Mouse (Mus musculus) heart, embryonic 10.5 days (tissue): ENCODE results near the gene Angptl3. TPM values are rescaled to one million over a fixed set of nuclear protein-coding genes. Genes with fewer than 3 reads are reported as not detected.

Experiments
- DNase-seq: peaks from one replicate; pipeline ENCODE4 v3.0.0-alpha.2; 2017; ENCODE audit warnings: low spot score
- H3K27ac ChIP-seq: fragments of 300-500 bp; sonication (generic); 2 replicates; pipeline ENCODE4 v1.5.1; 2016; ENCODE audit warnings: mild to moderate bottlenecking
- H3K27me3 ChIP-seq: fragments of 300-500 bp; sonication (generic); 2 replicates; pipeline ENCODE4 v1.6.1; 2016; ENCODE audit warnings: mild to moderate bottlenecking; ENCODE audit not compliant: poor library complexity, insufficient read depth, severe bottlenecking
- H3K36me3 ChIP-seq: fragments of 300-500 bp; sonication (generic); 2 replicates; pipeline ENCODE4 v1.6.1; 2016; ENCODE audit warnings: mild to moderate bottlenecking, moderate library complexity
- H3K4me1 ChIP-seq: fragments of 300-500 bp; sonication (generic); 2 replicates; pipeline ENCODE4 v1.6.1; 2016; ENCODE audit warnings: mild to moderate bottlenecking
- H3K4me3 ChIP-seq: fragments of 300-500 bp; sonication (generic); 2 replicates; pipeline ENCODE4 v1.5.1; 2016; ENCODE audit warnings: mild to moderate bottlenecking, moderate library complexity
- H3K9me3 ChIP-seq: fragments of 300-500 bp; sonication (generic); 2 replicates; pipeline ENCODE4 v1.6.1; 2016; ENCODE audit warnings: mild to moderate bottlenecking, moderate library complexity
- WGBS: fragments of 180-500 bp; shearing (Covaris S2); methylation state at CpG from one replicate; pipeline ENCODE4 v1.1.7; 2016; 5-methylcytosine and 5-hydroxymethylcytosine counted together
- polyA plus RNA-seq: library from polyadenylated mRNA; unstranded; fragments of >200 nt; fragmentation: Nextera tagmentation; extraction: Ambion mirVana; gene quantifications from 2 replicates; pipeline ENCODE4 v1.2.1, GENCODE M21; 2016

The Angptl3 gene
- polyA plus RNA-seq, 1 experiment from 2014 or later, result 1.9 TPM

DNA sequence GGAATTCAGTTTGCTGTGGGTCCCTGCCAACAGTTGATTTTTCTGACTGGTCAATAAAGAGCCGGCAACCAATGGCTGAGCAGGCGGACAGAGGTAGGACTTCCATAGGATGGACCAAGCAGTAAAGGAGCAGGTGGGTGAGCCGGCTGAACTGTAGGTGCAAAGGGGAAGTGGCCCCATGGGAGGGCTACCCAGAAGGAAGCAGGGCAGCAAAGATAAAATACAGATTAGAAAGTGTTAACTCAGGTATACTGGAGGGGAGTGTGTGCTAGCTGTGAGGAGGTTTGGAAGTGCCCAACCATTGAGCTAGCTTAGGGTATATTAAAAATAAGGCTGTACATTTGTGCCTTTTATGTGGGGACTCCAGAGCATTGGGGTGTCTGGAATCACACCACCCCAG, 47.3 kb downstream of the Angptl3 start:
- Histone ChIP-seq H3K36me3 (peaks cover 48% of the 10 kb centered on the region), H3K4me1 (no peaks in the 10 kb centered on the region), H3K27me3 (no peaks in the 10 kb centered on the region), H3K9me3 (no peaks in the 10 kb centered on the region), H3K4me3 (no peak overlapping the region), H3K27ac (no peak overlapping the region)
- no peak for DNase-seq
- WGBS, result 83% methylated on average over 3 of the region's 3 CpGs

DNA sequence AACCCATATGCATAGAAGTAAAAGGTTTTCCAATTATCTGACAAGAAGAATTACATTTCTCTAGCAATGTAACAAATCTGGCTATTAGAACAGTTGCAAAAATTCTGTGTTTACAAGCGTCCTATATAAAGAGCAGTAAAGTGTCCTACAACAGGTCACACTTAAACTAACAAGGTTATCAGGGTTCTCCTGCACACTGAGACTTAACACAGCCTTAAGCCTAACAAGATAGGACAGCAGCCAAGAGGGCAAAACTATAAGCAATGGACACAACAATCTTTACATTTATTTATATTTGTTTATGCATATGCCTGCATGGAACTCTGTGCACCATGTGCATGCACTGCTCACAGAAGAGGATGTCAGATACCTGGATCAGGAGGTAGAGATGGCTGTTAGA, 50.4 kb downstream of the Angptl3 start:
- peaks cover 33% of the 10 kb centered on the region for H3K36me3 ChIP-seq
- H3K9me3 ChIP-seq, result no peaks in the 10 kb centered on the region
- H3K4me1 ChIP-seq, result no peaks in the 10 kb centered on the region
- whole genome bisulfite sequencing, result 68% methylated on average over 1 of the region's 1 CpGs
- no peaks in the 10 kb centered on the region for H3K27me3 ChIP-seq
- no peak overlapping the region for H3K4me3 ChIP-seq
- DNase-seq, result no peak
- H3K27ac ChIP-seq, result no peak overlapping the region

DNA sequence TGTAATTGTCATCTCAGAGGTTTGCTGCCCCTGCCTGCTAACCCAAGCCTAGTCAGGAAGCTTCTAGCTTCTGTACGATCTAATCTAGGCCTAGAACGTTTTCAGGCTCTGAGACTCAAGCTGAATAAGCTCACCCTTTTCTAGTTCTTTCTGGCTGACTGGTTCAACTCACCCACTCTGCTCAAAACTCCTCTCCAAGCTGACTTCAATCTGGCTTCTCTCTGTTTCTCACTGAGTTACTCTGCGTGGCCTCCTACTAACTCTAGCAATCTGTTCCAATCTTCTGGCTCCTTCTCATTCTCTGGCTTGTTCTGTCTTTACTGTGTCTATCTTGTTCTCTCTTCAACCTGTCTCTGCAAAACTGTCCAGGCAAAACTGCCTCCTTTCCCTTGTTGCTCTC, 53.1 kb downstream of the Angptl3 start:
- Histone ChIP-seq H3K27ac (no peak overlapping the region), H3K27me3 (no peaks in the 10 kb centered on the region), H3K4me3 (no peak overlapping the region), H3K4me1 (no peaks in the 10 kb centered on the region), H3K36me3 (peaks cover 32% of the 10 kb centered on the region), H3K9me3 (no peaks in the 10 kb centered on the region)
- 79% methylated on average over 3 of the region's 3 CpGs for WGBS
- DNase-seq, result no peak

DNA sequence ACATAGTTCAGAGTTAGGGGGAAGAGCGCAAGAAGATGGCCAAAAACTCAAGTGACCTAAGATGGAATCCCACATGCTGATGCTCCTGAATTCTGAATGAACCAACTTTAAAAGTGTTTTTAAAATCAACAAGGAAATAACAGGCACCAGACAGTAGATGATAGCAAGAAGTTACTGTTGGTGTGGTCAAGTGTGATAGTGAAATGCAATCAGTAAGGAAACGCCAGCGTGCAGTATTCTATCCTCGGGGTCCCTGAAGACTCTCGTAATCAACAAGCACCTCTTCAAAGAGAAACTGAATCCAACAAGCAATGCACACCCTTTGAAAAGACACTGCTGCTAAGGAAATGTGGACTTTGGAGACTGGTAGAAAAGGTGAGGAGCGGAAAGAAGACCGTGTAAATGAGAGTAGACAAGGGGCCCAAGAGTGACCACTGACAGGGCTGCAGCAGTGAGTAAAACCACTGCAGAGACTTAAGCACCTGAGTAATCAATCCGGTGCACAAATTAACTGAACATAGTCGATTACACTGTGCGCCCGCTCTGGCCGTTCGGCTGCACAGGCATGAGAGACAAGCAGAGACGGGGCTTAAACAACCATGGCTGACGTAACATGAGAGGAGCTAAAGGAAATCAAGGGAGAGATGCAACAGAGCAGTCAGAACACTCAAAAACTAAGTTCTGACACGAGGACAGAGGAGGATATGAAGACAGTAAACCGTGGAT, 57.2 kb downstream of the Angptl3 start:
- Histone ChIP-seq H3K9me3 (no peaks in the 10 kb centered on the region), H3K27me3 (no peaks in the 10 kb centered on the region), H3K4me1 (no peaks in the 10 kb centered on the region), H3K4me3 (no peak overlapping the region), H3K27ac (no peak overlapping the region), H3K36me3 (peaks cover 30% of the 10 kb centered on the region)
- DNase-seq, result no peak
- 83% methylated on average over 17 of the region's 17 CpGs for WGBS

DNA sequence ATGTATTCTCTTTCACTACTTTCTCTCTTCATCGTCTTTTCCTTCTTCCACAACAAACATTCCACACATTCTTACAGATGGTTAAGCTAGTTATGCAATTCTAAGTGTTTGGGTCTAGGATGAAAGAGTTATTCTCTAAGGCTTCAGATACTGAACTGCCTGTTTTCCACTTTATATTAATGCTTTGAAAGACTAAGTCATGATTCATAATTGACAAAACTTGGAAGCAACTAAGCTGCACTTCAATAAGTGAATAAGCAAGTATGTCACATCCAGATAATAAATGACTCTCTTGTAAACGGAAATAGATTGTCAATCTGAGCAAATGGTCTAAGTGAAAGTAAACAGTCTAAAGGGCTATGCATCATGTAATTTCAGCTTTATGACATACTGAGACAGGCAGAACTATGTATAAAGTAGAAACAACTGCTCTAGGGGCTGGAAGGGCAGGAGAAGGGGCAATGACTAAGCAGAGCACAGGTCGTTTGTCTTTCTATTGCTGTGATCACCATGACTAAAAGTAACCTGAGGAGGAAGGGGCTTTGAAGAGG, 60.5 kb downstream of the Angptl3 start:
- H3K36me3 ChIP-seq, result peaks cover 26% of the 10 kb centered on the region; the same call in 1 of the 2 replicates
- WGBS, result 59% methylated on average over 3 of the region's 3 CpGs
- no peak overlapping the region for H3K4me3 ChIP-seq
- H3K27me3 ChIP-seq, result no peaks in the 10 kb centered on the region
- peaks cover 7% of the 10 kb centered on the region; the same call in 1 of the 2 replicates for H3K4me1 ChIP-seq
- no peak overlapping the region for H3K27ac ChIP-seq
- DNase-seq, result no peak
- no peaks in the 10 kb centered on the region for H3K9me3 ChIP-seq

DNA sequence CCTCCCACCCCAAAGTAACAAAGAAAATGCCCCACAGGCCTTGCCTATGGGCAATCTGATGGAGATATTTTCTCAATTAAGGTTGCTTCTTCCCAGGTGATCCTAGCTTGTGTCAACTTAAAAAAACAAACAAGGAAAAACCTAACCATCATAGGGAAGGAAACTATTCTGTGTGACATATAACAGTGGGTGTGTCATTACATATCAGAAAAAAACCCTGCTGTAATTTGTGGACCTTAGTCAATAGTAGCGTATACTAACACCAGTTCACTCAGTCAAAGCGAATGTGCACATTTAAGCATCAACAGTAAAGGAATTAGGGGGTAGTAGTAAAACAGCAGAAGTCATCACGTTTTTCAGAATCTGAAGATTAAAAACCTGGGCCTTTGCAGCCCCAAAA, 61.0 kb downstream of the Angptl3 start:
- WGBS, result 84% methylated on average over 3 of the region's 3 CpGs
- no peak for DNase-seq
- H3K27me3 ChIP-seq, result no peaks in the 10 kb centered on the region

More for the DNA sequence above, 61.0 kb downstream of the Angptl3 start:
- H3K27ac ChIP-seq, result no peak overlapping the region
- no peaks in the 10 kb centered on the region for H3K9me3 ChIP-seq
- peaks cover 7% of the 10 kb centered on the region; the same call in 1 of the 2 replicates for H3K4me1 ChIP-seq
- H3K36me3 ChIP-seq, result peaks cover 21% of the 10 kb centered on the region; the same call in 1 of the 2 replicates
- no peak overlapping the region for H3K4me3 ChIP-seq

Other genes starting within 250 kb of the Angptl3 start
- 0.34 and 0.60 TPM in 2 replicates for gene Kank4, start 213.4 kb upstream of the Angptl3 start, polyA plus RNA-seq
- gene I0C0044D17Rik, start 207.1 kb upstream of the Angptl3 start, polyA plus RNA-seq, result not detected in 2 replicates
- 57.2 and 80.7 TPM in 2 replicates for gene Usp1, start 107.1 kb upstream of the Angptl3 start, polyA plus RNA-seq
- gene Dock7, start 90.0 kb downstream of the Angptl3 start, polyA plus RNA-seq, result 41.3 and 46.6 TPM in 2 replicates
- gene Atg4c, start 163.0 kb downstream of the Angptl3 start, polyA plus RNA-seq, result 10.9 and 11.7 TPM in 2 replicates